Mouse (Mus musculus) midbrain, embryonic 11.5 days (tissue): Measurements from ENCODE around the gene Ttc17. TPM values are rescaled to one million over a fixed set of nuclear protein-coding genes. Genes with fewer than 3 reads are reported as not detected.

Experiments used
- ATAC-seq: fragments of 200-750 bp; cut with Nextera tagmentation; 2 replicates; pipeline ENCODE4 v1.8.0; 2017; ENCODE audit warnings: moderate TSS enrichment, moderate library complexity; ENCODE audit not compliant: low FRiP score
- DNase-seq: peaks from one replicate; pipeline ENCODE4 v3.0.0; 2015; ENCODE audit warnings: low spot score; ENCODE audit errors: missing footprints
- H3K27ac ChIP-seq: fragments of 300-500 bp; sonication (generic); 2 replicates; pipeline ENCODE4 v1.5.1; 2014; ENCODE audit warnings: low read depth, low read length
- H3K27me3 ChIP-seq: fragments of 300-500 bp; sonication (generic); 2 replicates; pipeline ENCODE4 v1.6.1; 2014; ENCODE audit warnings: mild to moderate bottlenecking, low read length, moderate library complexity, mixed read lengths; ENCODE audit not compliant: control insufficient read depth, insufficient read depth
- H3K36me3 ChIP-seq: fragments of 300-500 bp; sonication (generic); 2 replicates; pipeline ENCODE4 v1.6.1; 2014; ENCODE audit warnings: mild to moderate bottlenecking, low read length, moderate library complexity, mixed read lengths; ENCODE audit not compliant: control insufficient read depth, insufficient read depth
- H3K4me1 ChIP-seq: fragments of 300-500 bp; sonication (generic); 2 replicates; pipeline ENCODE4 v1.6.1; 2014; ENCODE audit warnings: low read length; ENCODE audit not compliant: control insufficient read depth, insufficient read depth
- H3K4me2 ChIP-seq: fragments of 300-500 bp; sonication (generic); 2 replicates; pipeline ENCODE4 v1.6.1; 2014; ENCODE audit warnings: mild to moderate bottlenecking, moderate library complexity
- H3K4me3 ChIP-seq: fragments of 300-500 bp; sonication (generic); 2 replicates; pipeline ENCODE4 v1.5.1; 2014; ENCODE audit warnings: low read depth, low read length
- H3K9ac ChIP-seq: fragments of 300-500 bp; sonication (generic); 2 replicates; pipeline ENCODE4 v1.6.1; 2014; ENCODE audit warnings: low read length
- H3K9me3 ChIP-seq: fragments of 300-500 bp; sonication (generic); 2 replicates; pipeline ENCODE4 v1.6.1; 2016; ENCODE audit warnings: low read length; ENCODE audit not compliant: control insufficient read depth
- WGBS: fragments of 180-500 bp; shearing (Covaris S2); extraction: QIAGEN DNeasy Blood & Tissue Kit; methylation state at CpG from one replicate; pipeline ENCODE4 v1.1.7; 2014; 5-methylcytosine and 5-hydroxymethylcytosine counted together
- microRNA counts: library from miRNA; unstranded; fragments of <30 nt; microRNA quantifications from one replicate; lab custom pipeline; 2015
- microRNA-seq: library from miRNA; unstranded; fragments of <30 nt; microRNA quantifications from one replicate; pipeline ENCODE4, GENCODE M21; 2017
- polyA plus RNA-seq: library from polyadenylated mRNA; unstranded; fragments of >200 nt; fragmentation: Nextera tagmentation; extraction: Ambion mirVana; gene quantifications from 2 replicates; pipeline ENCODE4 v1.2.1, GENCODE M21; 2014

Ttc17 gene
- polyA plus RNA-seq, 1 experiment from 2014 or later, result 12.5 TPM

DNA sequence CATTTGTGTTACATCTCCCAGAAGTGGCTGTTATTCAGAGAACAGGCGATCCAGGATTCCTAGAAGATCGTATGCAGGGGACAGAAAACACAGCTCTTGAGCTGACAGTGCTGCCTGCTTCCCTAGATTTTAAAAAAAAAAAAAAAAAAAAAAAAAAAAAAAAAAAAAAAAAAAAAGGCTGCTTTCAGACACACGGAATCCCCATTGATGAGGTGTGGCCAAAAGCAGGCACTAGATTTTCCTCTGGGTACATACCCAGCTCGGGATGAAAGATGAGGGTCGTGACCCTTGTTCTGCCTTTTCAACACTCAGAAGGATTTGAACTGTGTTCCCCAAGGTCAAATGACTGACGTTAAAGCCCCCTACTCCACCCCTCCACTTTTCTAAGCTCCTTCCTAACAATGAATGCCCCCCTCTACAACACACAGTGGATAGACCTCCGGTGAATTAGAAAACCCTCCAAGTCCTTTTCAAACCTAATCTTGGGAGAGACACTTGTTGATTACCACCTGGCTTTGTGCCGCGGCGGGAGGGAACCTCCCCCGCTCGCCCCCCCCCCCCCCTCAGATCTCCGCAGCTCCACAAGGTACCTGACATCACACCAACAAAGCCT is 143.5 kb downstream of the Ttc17 start:
- Histone ChIP-seq H3K27ac (no peak overlapping the region), H3K4me3 (peak overlapping the region; percentile 34), H3K36me3 (no peaks in the 10 kb centered on the region), H3K27me3 (no peaks in the 10 kb centered on the region; the same call in 1 of the 2 replicates), H3K9me3 (no peaks in the 10 kb centered on the region), H3K9ac (peak overlapping the region; percentile 54; the same call in 1 of the 2 replicates), H3K4me1 (peaks cover 39% of the 10 kb centered on the region), H3K4me2 (peak overlapping the region; percentile 65)
- 3% methylated on average over 12 of the region's 13 CpGs for WGBS
- ATAC-seq, result no peak
- peak; percentile 91 for DNase-seq

DNA sequence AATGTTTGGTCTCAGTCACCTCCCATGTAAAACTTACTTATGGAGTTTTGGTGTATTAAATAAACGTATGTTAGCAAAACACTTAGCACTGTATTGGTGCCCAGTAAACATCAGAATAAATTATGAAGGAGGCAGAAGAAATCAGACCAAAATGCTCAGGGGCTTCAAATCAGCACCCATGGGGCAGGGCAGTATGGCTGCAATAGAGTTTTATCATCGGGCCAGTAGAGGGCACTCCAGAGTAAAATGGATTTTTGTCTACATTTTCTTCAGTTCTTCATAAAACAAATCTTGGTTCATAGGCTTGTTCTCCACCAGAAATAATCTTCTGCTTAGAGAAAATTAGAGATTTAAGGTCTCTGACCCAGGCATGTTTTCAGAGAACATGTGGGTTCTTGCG is 152.4 kb downstream of the Ttc17 start:
- Histone ChIP-seq H3K36me3 (no peaks in the 10 kb centered on the region), H3K27ac (no peak overlapping the region), H3K9ac (no peak overlapping the region), H3K27me3 (peaks cover under 1% of the 10 kb centered on the region), H3K9me3 (no peaks in the 10 kb centered on the region), H3K4me3 (no peak overlapping the region), H3K4me2 (no peak overlapping the region), H3K4me1 (no peaks in the 10 kb centered on the region)
- 27% methylated on average over 3 of the region's 3 CpGs for WGBS
- ATAC-seq (no peak), DNase-seq (peak; percentile 89)

MicroRNA genes within 50 kb of the gene (microRNA counts, 519-probe panel; counts per million panel counts)
- microRNA mmu-miR-670 (lab: Ali Mortazavi, UCI), result not detected

Small RNA genes within 50 kb of the gene (microRNA-seq; reads per million reads assigned to microRNA genes)
- gene Mir670, result 163 reads per million, percentile 60 among the genes with 10 or more reads in this experiment

Other genes with a start within 250 kb of the Ttc17 start
- 131 and 141 TPM in 2 replicates for gene Hsd17b12, start 248.7 kb downstream of the Ttc17 start, polyA plus RNA-seq
- gene Api5, start 31.4 kb upstream of the Ttc17 start, polyA plus RNA-seq, result 252 and 261 TPM in 2 replicates